Mouse (Mus musculus): ENCODE data around the gene Plppr1. TPM values are rescaled to one million over a fixed set of nuclear protein-coding genes. Genes with fewer than 3 reads are reported as not detected.

The Plppr1 gene
- polyA plus RNA-seq, 1 experiment: not detected

GRCm38 (mm10) chr4:49189991-49190526 is 131.0 kb downstream of the Plppr1 start:
- no peaks in the 10 kb centered on the region for H3K27me3 ChIP-seq (ENCODE audit: control insufficient read depth, insufficient read depth, low read length, poor library complexity, severe bottlenecking)
- H3K4me3 ChIP-seq (ENCODE audit: low read depth, low read length): no peak overlapping the region
- H3K4me1 ChIP-seq (ENCODE audit: control insufficient read depth, insufficient read depth, low read length): no peaks in the 10 kb centered on the region
- no peak overlapping the region for H3K9ac ChIP-seq (ENCODE audit: low read depth, poor library complexity, severe bottlenecking)
- no peak overlapping the region for H3K27ac ChIP-seq (ENCODE audit: insufficient read depth, low read length)
- TF ChIP-seq EP300 (IDR thresholded peaks at IDR 0.05; ENCODE audit: insufficient read depth, low read depth, low read length) (no peak), CTCF (IDR thresholded peaks at IDR 0.05; ENCODE audit: low read depth, low read length) (no peak), POLR2A (IDR thresholded peaks at IDR 0.05; ENCODE audit: insufficient read depth, low read length) (no peak)
- H3K9me3 ChIP-seq (replicated peaks; ENCODE audit: control insufficient read depth, insufficient read depth, low read length, poor library complexity, severe bottlenecking): no peaks in the 10 kb centered on the region
- no peaks in the 10 kb centered on the region for H3K36me3 ChIP-seq (ENCODE audit: control insufficient read depth, insufficient read depth, low read length, poor library complexity, severe bottlenecking)

DNA sequence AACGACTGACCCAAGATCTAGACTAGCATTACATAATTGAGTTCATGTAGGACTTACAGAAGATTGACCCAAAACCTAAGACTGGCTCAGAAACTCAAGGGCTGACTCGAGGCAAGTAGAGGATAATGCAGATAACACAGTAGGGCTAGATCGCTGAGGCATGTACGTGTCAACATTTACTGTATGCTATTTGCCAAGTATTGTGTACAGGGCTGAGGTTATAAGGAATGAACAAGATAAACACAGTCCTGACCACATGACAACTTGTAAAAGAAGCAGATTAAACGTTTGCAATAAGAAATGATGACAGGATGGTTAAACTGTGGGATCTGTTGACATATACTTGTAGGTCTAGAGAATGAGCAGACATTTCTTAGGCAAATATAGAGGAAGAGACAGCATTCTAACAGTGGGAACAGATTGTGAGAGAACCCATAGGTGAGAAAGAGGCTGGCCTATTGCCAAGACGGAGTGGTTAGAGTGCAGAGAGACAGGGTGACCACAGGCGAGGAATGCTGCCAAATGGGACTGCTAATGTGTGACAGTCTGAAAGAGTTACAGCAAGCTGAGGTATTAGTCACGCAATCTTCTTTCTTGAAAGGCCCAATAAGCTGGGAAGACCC is 138.2 kb downstream of the Plppr1 start:
- Histone ChIP-seq H3K4me3 (ENCODE audit: low read depth, low read length) (no peak overlapping the region), H3K27ac (ENCODE audit: insufficient read depth, low read length) (no peak overlapping the region), H3K36me3 (ENCODE audit: control insufficient read depth, insufficient read depth, low read length, poor library complexity, severe bottlenecking) (no peaks in the 10 kb centered on the region), H3K27me3 (ENCODE audit: control insufficient read depth, insufficient read depth, low read length, poor library complexity, severe bottlenecking) (no peaks in the 10 kb centered on the region), H3K4me1 (ENCODE audit: control insufficient read depth, insufficient read depth, low read length) (no peaks in the 10 kb centered on the region), H3K9me3 (replicated peaks; ENCODE audit: control insufficient read depth, insufficient read depth, low read length, poor library complexity, severe bottlenecking) (no peaks in the 10 kb centered on the region), H3K9ac (ENCODE audit: low read depth, poor library complexity, severe bottlenecking) (no peak overlapping the region)
- no peak for TF ChIP-seq EP300 (IDR thresholded peaks at IDR 0.05; ENCODE audit: insufficient read depth, low read depth, low read length)
- TF ChIP-seq CTCF (IDR thresholded peaks at IDR 0.05; ENCODE audit: low read depth, low read length): no peak
- no peak for TF ChIP-seq POLR2A (IDR thresholded peaks at IDR 0.05; ENCODE audit: insufficient read depth, low read length)

DNA sequence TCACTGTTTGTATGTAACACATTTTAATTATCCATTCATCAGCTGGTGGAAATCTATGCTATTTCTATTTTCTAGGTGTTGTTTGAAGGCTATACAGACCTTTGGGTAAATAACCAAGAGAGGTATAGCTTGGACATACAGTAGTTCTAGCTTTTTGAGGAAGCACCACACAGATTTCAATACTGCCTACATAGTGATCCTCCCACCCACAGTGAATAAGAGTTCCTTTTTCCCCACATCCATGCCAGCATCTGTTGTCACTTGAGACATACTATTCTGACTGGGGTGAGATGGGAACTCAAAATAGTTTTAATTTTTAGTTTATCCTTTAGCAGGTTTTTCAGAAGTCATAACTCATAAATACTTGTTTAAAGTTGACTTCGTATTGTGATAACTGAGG is 151.4 kb downstream of the Plppr1 start:
- TF ChIP-seq EP300 (IDR thresholded peaks at IDR 0.05; ENCODE audit: insufficient read depth, low read depth, low read length) (no peak), CTCF (IDR thresholded peaks at IDR 0.05; ENCODE audit: low read depth, low read length) (no peak), POLR2A (IDR thresholded peaks at IDR 0.05; ENCODE audit: insufficient read depth, low read length) (no peak)
- H3K27ac ChIP-seq (ENCODE audit: insufficient read depth, low read length): no peak overlapping the region

GRCm38 (mm10) chr4:49211582-49211981 is 152.5 kb downstream of the Plppr1 start:
- TF ChIP-seq POLR2A (IDR thresholded peaks at IDR 0.05; ENCODE audit: insufficient read depth, low read length): no peak
- no peak for TF ChIP-seq EP300 (IDR thresholded peaks at IDR 0.05; ENCODE audit: insufficient read depth, low read depth, low read length)
- TF ChIP-seq CTCF (IDR thresholded peaks at IDR 0.05; ENCODE audit: low read depth, low read length): no peak
- Histone ChIP-seq H3K27me3 (ENCODE audit: control insufficient read depth, insufficient read depth, low read length, poor library complexity, severe bottlenecking) (no peaks in the 10 kb centered on the region), H3K9ac (ENCODE audit: low read depth, poor library complexity, severe bottlenecking) (no peak overlapping the region)

More for the DNA sequence above, 151.4 kb downstream of the Plppr1 start:
- Histone ChIP-seq H3K9me3 (replicated peaks; ENCODE audit: control insufficient read depth, insufficient read depth, low read length, poor library complexity, severe bottlenecking) (no peaks in the 10 kb centered on the region), H3K4me3 (ENCODE audit: low read depth, low read length) (no peak overlapping the region), H3K9ac (ENCODE audit: low read depth, poor library complexity, severe bottlenecking) (no peak overlapping the region), H3K4me1 (ENCODE audit: control insufficient read depth, insufficient read depth, low read length) (no peaks in the 10 kb centered on the region), H3K27me3 (ENCODE audit: control insufficient read depth, insufficient read depth, low read length, poor library complexity, severe bottlenecking) (no peaks in the 10 kb centered on the region), H3K36me3 (ENCODE audit: control insufficient read depth, insufficient read depth, low read length, poor library complexity, severe bottlenecking) (no peaks in the 10 kb centered on the region)

GRCm38 (mm10) chr4:49212616-49213544 is 153.8 kb downstream of the Plppr1 start:
- H3K27me3 ChIP-seq (ENCODE audit: control insufficient read depth, insufficient read depth, low read length, poor library complexity, severe bottlenecking): no peaks in the 10 kb centered on the region
- no peak overlapping the region for H3K9ac ChIP-seq (ENCODE audit: low read depth, poor library complexity, severe bottlenecking)
- TF ChIP-seq POLR2A (IDR thresholded peaks at IDR 0.05; ENCODE audit: insufficient read depth, low read length) (no peak), EP300 (IDR thresholded peaks at IDR 0.05; ENCODE audit: insufficient read depth, low read depth, low read length) (no peak), CTCF (IDR thresholded peaks at IDR 0.05; ENCODE audit: low read depth, low read length) (no peak)
- no peaks in the 10 kb centered on the region for H3K36me3 ChIP-seq (ENCODE audit: control insufficient read depth, insufficient read depth, low read length, poor library complexity, severe bottlenecking)
- H3K4me3 ChIP-seq (ENCODE audit: low read depth, low read length): no peak overlapping the region
- H3K9me3 ChIP-seq (replicated peaks; ENCODE audit: control insufficient read depth, insufficient read depth, low read length, poor library complexity, severe bottlenecking): no peaks in the 10 kb centered on the region
- H3K27ac ChIP-seq (ENCODE audit: insufficient read depth, low read length): no peak overlapping the region
- H3K4me1 ChIP-seq (ENCODE audit: control insufficient read depth, insufficient read depth, low read length): no peaks in the 10 kb centered on the region

More at GRCm38 (mm10) chr4:49211582-49211981, 152.5 kb downstream of the Plppr1 start:
- Histone ChIP-seq H3K4me1 (ENCODE audit: control insufficient read depth, insufficient read depth, low read length) (no peaks in the 10 kb centered on the region), H3K9me3 (replicated peaks; ENCODE audit: control insufficient read depth, insufficient read depth, low read length, poor library complexity, severe bottlenecking) (no peaks in the 10 kb centered on the region), H3K27ac (ENCODE audit: insufficient read depth, low read length) (no peak overlapping the region), H3K36me3 (ENCODE audit: control insufficient read depth, insufficient read depth, low read length, poor library complexity, severe bottlenecking) (no peaks in the 10 kb centered on the region), H3K4me3 (ENCODE audit: low read depth, low read length) (no peak overlapping the region)
